Mouse (Mus musculus): ENCODE data around the gene Ccdc186. TPM values are rescaled to one million over a fixed set of nuclear protein-coding genes. Genes with fewer than 3 reads are reported as not detected.
A peak's percentile ranks its signal among the peaks of the same experiment; 100 is the strongest.

The Ccdc186 gene
- polyA plus RNA-seq, 1 experiment = 24.4 TPM

DNA sequence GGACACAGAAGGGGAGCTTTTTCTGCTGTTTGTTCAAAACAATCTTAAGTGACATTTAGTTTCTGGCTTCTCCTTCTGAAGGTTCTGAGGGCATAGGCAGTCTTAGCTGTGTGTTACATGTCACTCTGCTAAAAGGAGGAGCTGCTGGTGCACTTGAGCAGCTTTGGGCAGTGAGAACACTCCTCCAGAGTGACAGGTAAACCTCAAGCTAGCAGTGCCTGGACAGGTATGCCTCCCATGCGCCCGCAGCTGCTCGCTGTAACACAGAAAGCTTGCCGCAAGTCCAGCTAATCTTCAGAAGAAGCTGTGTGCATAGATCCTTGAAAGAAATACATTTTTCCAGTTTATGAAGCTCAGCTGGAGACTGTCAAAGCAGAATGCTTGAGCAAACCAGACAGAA is 8.2 kb upstream of the Ccdc186 start:
- Histone ChIP-seq H3K4me3 (replicated peaks; ENCODE audit: insufficient read depth, low read depth, low read length) (no peak overlapping the region), H3K27me3 (ENCODE audit: control insufficient read depth, insufficient read depth, low read length) (no peaks in the 10 kb centered on the region), H3K4me1 (ENCODE audit: control insufficient read depth, insufficient read depth, low read length) (no peaks in the 10 kb centered on the region), H3K27ac (ENCODE audit: insufficient read depth, low read length) (no peak overlapping the region)
- TF ChIP-seq POLR2A (IDR thresholded peaks at IDR 0.05; ENCODE audit: borderline replicate concordance, insufficient read depth, low read length) = no peak
- TF ChIP-seq CTCF (IDR thresholded peaks at IDR 0.05; ENCODE audit: borderline replicate concordance, insufficient read depth, low read depth, low read length) = no peak
- WGBS = 48% methylated on average over 4 of the region's 4 CpGs
- no peak for DNase-seq

DNA sequence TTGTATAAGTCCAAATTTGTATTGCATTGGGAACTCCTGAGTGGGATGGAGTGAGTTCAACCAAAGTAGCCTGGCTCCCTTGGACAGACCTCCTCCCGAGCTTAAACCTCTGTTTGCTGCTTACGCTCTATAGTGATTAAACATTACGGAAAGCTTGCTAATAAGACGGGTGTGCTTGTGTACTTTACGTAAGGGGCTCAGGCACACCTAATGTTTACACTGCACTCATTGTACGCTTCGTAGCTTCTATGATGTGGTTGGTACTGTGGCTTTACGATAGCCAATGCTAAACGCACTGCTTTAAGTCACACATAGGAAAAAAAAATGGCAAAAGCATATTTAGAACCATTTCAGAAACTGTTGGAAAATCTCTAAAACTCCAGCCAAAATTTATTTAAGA is 7.3 kb upstream of the Ccdc186 start:
- Histone ChIP-seq H3K4me3 (replicated peaks; ENCODE audit: insufficient read depth, low read depth, low read length) (no peak overlapping the region), H3K4me1 (ENCODE audit: control insufficient read depth, insufficient read depth, low read length) (no peaks in the 10 kb centered on the region), H3K27ac (ENCODE audit: insufficient read depth, low read length) (no peak overlapping the region), H3K27me3 (ENCODE audit: control insufficient read depth, insufficient read depth, low read length) (no peaks in the 10 kb centered on the region)
- 95% methylated on average over 9 of the region's 9 CpGs for WGBS
- no peak for DNase-seq
- TF ChIP-seq CTCF (IDR thresholded peaks at IDR 0.05; ENCODE audit: borderline replicate concordance, insufficient read depth, low read depth, low read length) = no peak
- no peak for TF ChIP-seq POLR2A (IDR thresholded peaks at IDR 0.05; ENCODE audit: borderline replicate concordance, insufficient read depth, low read length)

DNA sequence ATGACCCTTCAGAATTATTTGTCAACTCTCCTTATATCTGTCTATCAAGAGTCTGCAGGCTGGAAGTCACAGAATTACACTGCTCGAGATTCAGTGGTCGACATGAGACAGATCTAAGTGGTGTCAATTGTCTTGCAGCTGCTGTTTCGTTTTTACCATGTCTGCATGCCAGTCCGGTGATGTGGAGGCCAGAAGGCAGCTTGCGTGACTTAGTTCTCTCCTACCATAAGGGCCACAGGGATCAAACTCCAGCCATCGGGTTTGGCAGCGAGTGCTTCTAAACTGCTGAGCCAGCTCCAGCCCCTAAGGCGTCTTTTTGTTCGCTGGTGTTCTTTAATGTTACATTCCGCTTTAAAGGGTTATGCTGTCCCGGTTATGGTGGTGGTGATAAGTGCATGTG is 6.3 kb upstream of the Ccdc186 start:
- no peak for DNase-seq
- H3K4me3 ChIP-seq (replicated peaks; ENCODE audit: insufficient read depth, low read depth, low read length) = no peak overlapping the region
- 49% methylated on average over 11 of the region's 11 CpGs for WGBS
- no peak overlapping the region for H3K27ac ChIP-seq (ENCODE audit: insufficient read depth, low read length)
- no peaks in the 10 kb centered on the region for H3K27me3 ChIP-seq (ENCODE audit: control insufficient read depth, insufficient read depth, low read length)
- no peaks in the 10 kb centered on the region for H3K4me1 ChIP-seq (ENCODE audit: control insufficient read depth, insufficient read depth, low read length)
- TF ChIP-seq CTCF (IDR thresholded peaks at IDR 0.05; ENCODE audit: borderline replicate concordance, insufficient read depth, low read depth, low read length) (no peak), POLR2A (IDR thresholded peaks at IDR 0.05; ENCODE audit: borderline replicate concordance, insufficient read depth, low read length) (no peak)

DNA sequence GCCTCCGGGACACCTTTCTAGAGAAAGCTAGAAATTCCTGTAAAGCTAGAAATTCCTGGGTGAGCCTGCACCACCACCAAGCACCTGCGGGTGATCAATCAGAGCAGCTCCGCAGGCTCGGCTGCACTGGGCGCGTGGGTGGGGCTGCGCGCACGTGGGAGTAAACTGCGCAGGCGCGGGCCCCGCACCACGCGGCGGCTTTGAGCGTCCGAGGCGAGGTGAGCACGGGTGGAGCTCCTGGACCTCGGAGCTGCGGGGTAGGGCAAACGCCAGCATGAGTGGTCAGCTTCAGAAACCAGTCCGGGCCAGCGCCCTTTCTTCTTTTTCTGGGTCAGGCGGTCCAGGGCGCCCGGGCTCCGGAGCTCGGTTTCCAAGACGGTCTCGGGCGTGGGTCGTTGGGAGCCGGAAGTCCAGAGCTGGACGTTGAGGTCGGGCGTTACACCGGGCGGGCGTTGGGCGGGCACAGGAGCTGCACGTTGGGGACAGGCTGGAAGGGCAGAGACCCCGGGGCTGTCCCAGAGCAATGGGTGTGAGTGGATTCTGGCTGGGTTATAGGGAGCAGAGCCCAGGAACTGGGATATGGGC is 4.1 kb upstream of the Ccdc186 start, which contains the start of gene Tdrd1:
Gene Tdrd1 (plus strand): TSS at position 163 of the 585 bp plus-strand sequence.
- Histone ChIP-seq H3K27ac (ENCODE audit: insufficient read depth, low read length) (no peak within 1 kb of the TSS), H3K4me1 (ENCODE audit: control insufficient read depth, insufficient read depth, low read length) (0 out of 2 replicates have a peak, but pooled peaks cover 3% of the 10 kb centered on the region), H3K27me3 (ENCODE audit: control insufficient read depth, insufficient read depth, low read length) (no peaks in the 10 kb centered on the region), H3K4me3 (replicated peaks; ENCODE audit: insufficient read depth, low read depth, low read length) (no peak within 1 kb of the TSS)
- no peak for DNase-seq
- TF ChIP-seq POLR2A (IDR thresholded peaks at IDR 0.05; ENCODE audit: borderline replicate concordance, insufficient read depth, low read length) = no peak
- no peak for TF ChIP-seq CTCF (IDR thresholded peaks at IDR 0.05; ENCODE audit: borderline replicate concordance, insufficient read depth, low read depth, low read length)
- 73% methylated on average over 44 of the region's 44 CpGs for WGBS

DNA sequence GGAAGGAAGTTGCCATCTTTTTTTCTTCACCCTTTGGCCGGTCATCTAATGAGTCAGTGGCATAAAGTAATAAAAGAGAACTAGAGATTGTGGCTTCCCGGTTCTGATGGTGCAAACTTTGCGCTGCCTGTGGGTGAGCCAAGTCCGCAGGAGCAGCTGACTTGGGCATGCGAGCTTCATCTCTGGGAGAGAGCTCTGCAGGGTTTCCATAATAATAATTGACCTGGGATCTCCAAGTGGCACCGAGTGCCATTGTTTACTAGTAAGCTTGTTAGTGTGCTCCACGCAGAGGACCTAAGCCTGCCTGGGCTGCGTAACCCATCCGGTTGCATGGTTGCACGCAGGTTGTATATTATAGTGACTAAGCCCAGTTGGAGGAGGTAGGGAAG is 452 bp upstream of the Ccdc186 start:
- no peak for DNase-seq
- TF ChIP-seq POLR2A (IDR thresholded peaks at IDR 0.05; ENCODE audit: borderline replicate concordance, insufficient read depth, low read length) (no peak), CTCF (IDR thresholded peaks at IDR 0.05; ENCODE audit: borderline replicate concordance, insufficient read depth, low read depth, low read length) (no peak)
- Histone ChIP-seq H3K27me3 (ENCODE audit: control insufficient read depth, insufficient read depth, low read length) (no peaks in the 10 kb centered on the region), H3K4me3 (replicated peaks; ENCODE audit: insufficient read depth, low read depth, low read length) (peak overlapping the region; percentile 68), H3K27ac (ENCODE audit: insufficient read depth, low read length) (no peak overlapping the region), H3K4me1 (ENCODE audit: control insufficient read depth, insufficient read depth, low read length) (peaks cover 9% of the 10 kb centered on the region; the same call in 1 of the 2 replicates)
- 16% methylated on average over 10 of the region's 10 CpGs for WGBS

DNA sequence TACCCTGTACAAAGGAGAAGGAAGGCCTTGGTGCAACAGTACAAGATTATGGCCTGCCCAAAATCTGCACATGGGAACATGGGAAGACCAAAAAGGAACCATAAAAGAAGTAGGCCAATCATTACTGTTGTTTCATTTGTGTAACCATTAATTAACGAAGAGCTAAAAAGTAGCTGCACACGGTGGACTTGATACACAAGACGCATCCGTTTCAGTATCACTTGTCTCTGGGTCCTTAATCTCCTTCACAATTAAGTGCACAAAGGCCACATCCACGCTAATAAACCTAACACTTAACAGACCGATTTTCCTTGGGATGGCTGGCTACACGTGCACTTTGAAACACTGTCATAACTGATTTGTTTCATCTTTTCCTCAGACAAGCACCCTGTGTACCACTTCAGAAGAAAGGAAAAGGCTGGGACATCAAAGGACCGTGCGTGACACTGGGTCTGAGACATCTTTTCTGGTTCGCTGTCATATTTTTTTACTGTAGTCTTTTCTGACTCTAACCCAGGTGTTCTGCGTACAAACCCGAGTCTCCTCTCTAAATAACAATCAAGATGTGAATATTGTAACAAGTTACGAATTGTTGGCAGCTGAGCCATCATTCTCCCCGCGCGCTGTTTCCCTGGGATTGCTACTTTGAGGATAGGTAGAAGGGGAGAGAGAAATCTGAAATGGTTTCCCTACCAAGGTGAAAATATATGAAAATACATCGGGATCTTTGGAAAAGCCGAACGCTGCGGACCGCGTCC is 771 bp downstream of the Ccdc186 start:
- Histone ChIP-seq H3K27me3 (ENCODE audit: control insufficient read depth, insufficient read depth, low read length) (no peaks in the 10 kb centered on the region), H3K4me1 (ENCODE audit: control insufficient read depth, insufficient read depth, low read length) (peaks cover 12% of the 10 kb centered on the region; the same call in 1 of the 2 replicates), H3K27ac (ENCODE audit: insufficient read depth, low read length) (no peak overlapping the region), H3K4me3 (replicated peaks; ENCODE audit: insufficient read depth, low read depth, low read length) (peak overlapping the region; percentile 68)
- DNase-seq = no peak
- WGBS = 2% methylated on average over 22 of the region's 22 CpGs
- no peak for TF ChIP-seq CTCF (IDR thresholded peaks at IDR 0.05; ENCODE audit: borderline replicate concordance, insufficient read depth, low read depth, low read length)
- no peak for TF ChIP-seq POLR2A (IDR thresholded peaks at IDR 0.05; ENCODE audit: borderline replicate concordance, insufficient read depth, low read length)

DNA sequence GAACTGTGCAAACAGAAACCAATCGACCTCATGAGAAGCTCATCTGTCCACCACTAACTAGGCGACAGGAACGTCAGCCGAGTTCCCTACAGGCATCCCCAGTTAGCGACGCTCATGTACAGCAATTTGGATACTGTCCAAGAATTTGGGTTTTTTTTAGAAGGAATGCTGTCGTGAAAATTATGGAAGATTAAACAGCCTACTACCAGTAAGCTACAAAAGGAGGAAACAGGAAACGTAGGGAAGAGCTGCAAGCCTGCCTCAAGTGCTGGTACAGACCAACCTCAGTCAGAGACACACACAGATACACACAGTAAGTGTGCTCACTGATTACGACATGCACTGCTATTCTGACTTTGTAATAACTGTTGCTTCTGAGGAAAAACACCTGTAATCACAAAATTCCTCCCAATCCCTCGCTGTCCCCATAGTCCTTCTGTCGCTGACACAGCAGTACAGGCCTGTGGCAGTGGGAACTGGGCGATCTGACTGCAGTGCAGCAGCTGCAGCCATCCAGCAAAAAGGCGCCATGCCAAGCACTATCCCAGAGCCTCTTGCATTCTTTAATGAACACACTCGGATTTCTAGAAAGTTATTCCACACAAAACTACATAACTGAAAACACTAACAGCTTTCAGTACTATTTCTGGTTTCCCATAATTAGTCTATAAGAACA is 4.0 kb downstream of the Ccdc186 start:
- peak overlapping the region; percentile 28 for H3K4me3 ChIP-seq (replicated peaks; ENCODE audit: insufficient read depth, low read depth, low read length)
- H3K27ac ChIP-seq (ENCODE audit: insufficient read depth, low read length) = no peak overlapping the region
- TF ChIP-seq CTCF (IDR thresholded peaks at IDR 0.05; ENCODE audit: borderline replicate concordance, insufficient read depth, low read depth, low read length) = no peak
- no peak for TF ChIP-seq POLR2A (IDR thresholded peaks at IDR 0.05; ENCODE audit: borderline replicate concordance, insufficient read depth, low read length)
- peak; percentile 37 to 46 for DNase-seq
- no peaks in the 10 kb centered on the region for H3K27me3 ChIP-seq (ENCODE audit: control insufficient read depth, insufficient read depth, low read length)
- peaks cover 12% of the 10 kb centered on the region; the same call in 1 of the 2 replicates for H3K4me1 ChIP-seq (ENCODE audit: control insufficient read depth, insufficient read depth, low read length)
- WGBS = 9% methylated on average over 14 of the region's 14 CpGs
